Mouse (Mus musculus): Measurements from ENCODE around the gene Ccdc148. TPM values are rescaled to one million over a fixed set of nuclear protein-coding genes. Genes with fewer than 3 reads are reported as not detected.

The Ccdc148 gene
- polyA plus RNA-seq, 1 experiment from 2014 or later, result 7.1 TPM

- Histone ChIP-seq H3K4me3 (ENCODE audit: low read length) (no peak overlapping the region), H3K27ac (ENCODE audit: low read depth, low read length) (no peak overlapping the region), H3K4me2 (ENCODE audit: low read length) (no peak overlapping the region), H3K9me3 (ENCODE audit: control insufficient read depth, low read length) (no peaks in the 10 kb centered on the region), H3K9ac (ENCODE audit: low read depth, low read length) (no peak overlapping the region), H3K36me3 (ENCODE audit: control insufficient read depth, insufficient read depth, low read length) (no peaks in the 10 kb centered on the region), H3K27me3 (replicated peaks; ENCODE audit: control insufficient read depth, insufficient read depth, low read length) (no peaks in the 10 kb centered on the region), H3K4me1 (ENCODE audit: control insufficient read depth, insufficient read depth, low read depth, low read length) (no peaks in the 10 kb centered on the region)
- ATAC-seq, result no peak
- 80% methylated on average over 2 of the region's 2 CpGs for whole genome bisulfite sequencing
These were observed 163.3 kb downstream of the Ccdc148 start for GRCm38 (mm10) chr2:58997151-58997550.

GRCm38 (mm10) chr2:58992431-58993191 lies 167.9 kb downstream of the Ccdc148 start:
- ATAC-seq, result no peak
- H3K9ac ChIP-seq (ENCODE audit: low read depth, low read length), result no peak overlapping the region
- 73% methylated on average over 14 of the region's 14 CpGs for WGBS

GRCm38 (mm10) chr2:58978095-58978494 lies 182.4 kb downstream of the Ccdc148 start:
- ATAC-seq, result no peak
- no peak overlapping the region for H3K4me3 ChIP-seq (ENCODE audit: low read length)
- H3K4me1 ChIP-seq (ENCODE audit: control insufficient read depth, insufficient read depth, low read depth, low read length), result no peaks in the 10 kb centered on the region
- H3K27me3 ChIP-seq (replicated peaks; ENCODE audit: control insufficient read depth, insufficient read depth, low read length), result no peaks in the 10 kb centered on the region
- H3K9me3 ChIP-seq (ENCODE audit: control insufficient read depth, low read length), result no peaks in the 10 kb centered on the region
- 93% methylated on average over 7 of the region's 7 CpGs for WGBS
- H3K9ac ChIP-seq (ENCODE audit: low read depth, low read length), result no peak overlapping the region
- H3K4me2 ChIP-seq (ENCODE audit: low read length), result no peak overlapping the region
- H3K36me3 ChIP-seq (ENCODE audit: control insufficient read depth, insufficient read depth, low read length), result no peaks in the 10 kb centered on the region
- H3K27ac ChIP-seq (ENCODE audit: low read depth, low read length), result no peak overlapping the region

More at GRCm38 (mm10) chr2:58992431-58993191, 167.9 kb downstream of the Ccdc148 start:
- H3K4me1 ChIP-seq (ENCODE audit: control insufficient read depth, insufficient read depth, low read depth, low read length), result no peaks in the 10 kb centered on the region
- no peak overlapping the region for H3K4me2 ChIP-seq (ENCODE audit: low read length)
- peaks cover 4% of the 10 kb centered on the region; the same call in 1 of the 2 replicates for H3K9me3 ChIP-seq (ENCODE audit: control insufficient read depth, low read length)
- H3K36me3 ChIP-seq (ENCODE audit: control insufficient read depth, insufficient read depth, low read length), result no peaks in the 10 kb centered on the region
- no peaks in the 10 kb centered on the region for H3K27me3 ChIP-seq (replicated peaks; ENCODE audit: control insufficient read depth, insufficient read depth, low read length)
- no peak overlapping the region for H3K4me3 ChIP-seq (ENCODE audit: low read length)
- H3K27ac ChIP-seq (ENCODE audit: low read depth, low read length), result no peak overlapping the region

GRCm38 (mm10) chr2:58971507-58972275 lies 188.8 kb downstream of the Ccdc148 start:
- no peak overlapping the region for H3K9ac ChIP-seq (ENCODE audit: low read depth, low read length)
- H3K4me2 ChIP-seq (ENCODE audit: low read length), result no peak overlapping the region
- H3K36me3 ChIP-seq (ENCODE audit: control insufficient read depth, insufficient read depth, low read length), result no peaks in the 10 kb centered on the region
- no peak overlapping the region for H3K4me3 ChIP-seq (ENCODE audit: low read length)
- no peaks in the 10 kb centered on the region for H3K9me3 ChIP-seq (ENCODE audit: control insufficient read depth, low read length)
- H3K27me3 ChIP-seq (replicated peaks; ENCODE audit: control insufficient read depth, insufficient read depth, low read length), result no peaks in the 10 kb centered on the region
- no peaks in the 10 kb centered on the region for H3K4me1 ChIP-seq (ENCODE audit: control insufficient read depth, insufficient read depth, low read depth, low read length)
- WGBS, result 76% methylated on average over 9 of the region's 9 CpGs
- H3K27ac ChIP-seq (ENCODE audit: low read depth, low read length), result no peak overlapping the region
- ATAC-seq, result no peak

GRCm38 (mm10) chr2:58956770-58957300 lies 203.6 kb downstream of the Ccdc148 start:
- H3K4me1 ChIP-seq (ENCODE audit: control insufficient read depth, insufficient read depth, low read depth, low read length), result no peaks in the 10 kb centered on the region
- H3K4me2 ChIP-seq (ENCODE audit: low read length), result no peak overlapping the region
- no peak overlapping the region for H3K4me3 ChIP-seq (ENCODE audit: low read length)
- no peak overlapping the region for H3K27ac ChIP-seq (ENCODE audit: low read depth, low read length)
- H3K27me3 ChIP-seq (replicated peaks; ENCODE audit: control insufficient read depth, insufficient read depth, low read length), result no peaks in the 10 kb centered on the region
- no peak for ATAC-seq
- peaks cover 3% of the 10 kb centered on the region; the same call in 1 of the 2 replicates for H3K9me3 ChIP-seq (ENCODE audit: control insufficient read depth, low read length)
- H3K9ac ChIP-seq (ENCODE audit: low read depth, low read length), result no peak overlapping the region
- no peaks in the 10 kb centered on the region for H3K36me3 ChIP-seq (ENCODE audit: control insufficient read depth, insufficient read depth, low read length)
- WGBS, result 11% methylated on average over 2 of the region's 2 CpGs

- Histone ChIP-seq H3K4me3 (ENCODE audit: low read length) (no peak overlapping the region), H3K27me3 (replicated peaks; ENCODE audit: control insufficient read depth, insufficient read depth, low read length) (no peaks in the 10 kb centered on the region), H3K36me3 (ENCODE audit: control insufficient read depth, insufficient read depth, low read length) (no peaks in the 10 kb centered on the region), H3K4me2 (ENCODE audit: low read length) (no peak overlapping the region), H3K9ac (ENCODE audit: low read depth, low read length) (no peak overlapping the region), H3K27ac (ENCODE audit: low read depth, low read length) (no peak overlapping the region), H3K9me3 (ENCODE audit: control insufficient read depth, low read length) (peaks cover 3% of the 10 kb centered on the region; the same call in 1 of the 2 replicates), H3K4me1 (ENCODE audit: control insufficient read depth, insufficient read depth, low read depth, low read length) (no peaks in the 10 kb centered on the region)
- WGBS, result 52% methylated on average over 2 of the region's 2 CpGs
- ATAC-seq, result no peak
These were observed 204.1 kb downstream of the Ccdc148 start for GRCm38 (mm10) chr2:58956351-58956750.

GRCm38 (mm10) chr2:58952101-58952500 lies 208.4 kb downstream of the Ccdc148 start:
- no peak for ATAC-seq
- H3K9ac ChIP-seq (ENCODE audit: low read depth, low read length), result no peak overlapping the region
- no peak overlapping the region for H3K4me3 ChIP-seq (ENCODE audit: low read length)
- no peaks in the 10 kb centered on the region for H3K4me1 ChIP-seq (ENCODE audit: control insufficient read depth, insufficient read depth, low read depth, low read length)
- no peak overlapping the region for H3K4me2 ChIP-seq (ENCODE audit: low read length)
- H3K27me3 ChIP-seq (replicated peaks; ENCODE audit: control insufficient read depth, insufficient read depth, low read length), result no peaks in the 10 kb centered on the region
- H3K36me3 ChIP-seq (ENCODE audit: control insufficient read depth, insufficient read depth, low read length), result no peaks in the 10 kb centered on the region
- H3K9me3 ChIP-seq (ENCODE audit: control insufficient read depth, low read length), result peaks cover 3% of the 10 kb centered on the region; the same call in 1 of the 2 replicates
- H3K27ac ChIP-seq (ENCODE audit: low read depth, low read length), result no peak overlapping the region
- 93% methylated on average over 3 of the region's 3 CpGs for WGBS

- Histone ChIP-seq H3K9me3 (ENCODE audit: control insufficient read depth, low read length) (no peaks in the 10 kb centered on the region), H3K4me1 (ENCODE audit: control insufficient read depth, insufficient read depth, low read depth, low read length) (no peaks in the 10 kb centered on the region), H3K4me2 (ENCODE audit: low read length) (no peak overlapping the region), H3K9ac (ENCODE audit: low read depth, low read length) (no peak overlapping the region), H3K27me3 (replicated peaks; ENCODE audit: control insufficient read depth, insufficient read depth, low read length) (no peaks in the 10 kb centered on the region), H3K4me3 (ENCODE audit: low read length) (no peak overlapping the region), H3K36me3 (ENCODE audit: control insufficient read depth, insufficient read depth, low read length) (no peaks in the 10 kb centered on the region), H3K27ac (ENCODE audit: low read depth, low read length) (no peak overlapping the region)
- 50% methylated on average over 7 of the region's 7 CpGs for WGBS
- ATAC-seq, result no peak
These were observed 211.7 kb downstream of the Ccdc148 start for GRCm38 (mm10) chr2:58948796-58949195.

GRCm38 (mm10) chr2:58941361-58941760 lies 219.1 kb downstream of the Ccdc148 start:
- Histone ChIP-seq H3K4me1 (ENCODE audit: control insufficient read depth, insufficient read depth, low read depth, low read length) (no peaks in the 10 kb centered on the region), H3K4me2 (ENCODE audit: low read length) (no peak overlapping the region), H3K27me3 (replicated peaks; ENCODE audit: control insufficient read depth, insufficient read depth, low read length) (no peaks in the 10 kb centered on the region), H3K9ac (ENCODE audit: low read depth, low read length) (no peak overlapping the region), H3K4me3 (ENCODE audit: low read length) (no peak overlapping the region), H3K36me3 (ENCODE audit: control insufficient read depth, insufficient read depth, low read length) (no peaks in the 10 kb centered on the region), H3K27ac (ENCODE audit: low read depth, low read length) (no peak overlapping the region), H3K9me3 (ENCODE audit: control insufficient read depth, low read length) (no peaks in the 10 kb centered on the region)
- no peak for ATAC-seq
- 82% methylated on average over 4 of the region's 4 CpGs for WGBS
